ENCODE assay signal across 8 mouse cellular contexts in genomic region chr2:129908701-129909425, GRCm38 (mm10).
A peak's percentile ranks its signal among the peaks of the same experiment; 100 is the strongest.
DNase-seq lines count a peak whose midpoint lies in the region; ATAC-seq and TF ChIP-seq lines count a peak whose summit lies in the region.

No protein-coding gene starts in this region.

- H3K27me3 ChIP-seq in cerebellum, adult 2 months (ENCODE audit: control insufficient read depth, insufficient read depth, low read length), result no peaks in the 10 kb centered on the region
- H3K27me3 ChIP-seq in forebrain, embryonic 16.5 days (replicated peaks; ENCODE audit: control insufficient read depth, insufficient read depth, low read length), result no peaks in the 10 kb centered on the region
- H3K27me3 ChIP-seq in kidney, embryonic 15.5 days, result peaks cover 8% of the 10 kb centered on the region; the same call in 1 of the 2 replicates
- H3K27me3 ChIP-seq in limb, embryonic 13.5 days, result peaks cover 7% of the 10 kb centered on the region; the same call in 1 of the 2 replicates

- peaks cover 3% of the 10 kb centered on the region; the same call in 1 of the 2 replicates for H3K4me1 ChIP-seq in cerebellum, adult 2 months (ENCODE audit: control insufficient read depth, insufficient read depth, low read length)
- peaks cover 11% of the 10 kb centered on the region for H3K4me1 ChIP-seq in forebrain, embryonic 16.5 days (replicated peaks; ENCODE audit: control insufficient read depth, insufficient read depth, low read length)
- H3K4me1 ChIP-seq in kidney, embryonic 15.5 days, result peaks cover 21% of the 10 kb centered on the region
- peaks cover 27% of the 10 kb centered on the region for H3K4me1 ChIP-seq in limb, embryonic 13.5 days

- peak overlapping the region; percentile 71 for H3K4me3 ChIP-seq in cerebellum, adult 2 months (replicated peaks; ENCODE audit: insufficient read depth, low read depth, low read length)
- peak overlapping the region; percentile 50 for H3K4me3 ChIP-seq in forebrain, embryonic 16.5 days (replicated peaks; ENCODE audit: low read length)
- peak overlapping the region; percentile 33 for H3K4me3 ChIP-seq in kidney, embryonic 15.5 days (replicated peaks)
- H3K4me3 ChIP-seq in limb, embryonic 13.5 days, result peak overlapping the region; percentile 43

- peak overlapping the region; percentile 63 for H3K9ac ChIP-seq in forebrain, embryonic 16.5 days (replicated peaks; ENCODE audit: low read depth, low read length)
- no peak overlapping the region for H3K9ac ChIP-seq in kidney, embryonic 15.5 days
- peak overlapping the region; percentile 56 for H3K9ac ChIP-seq in limb, embryonic 13.5 days

- WGBS in cerebellum, adult 2 months, result 1% methylated on average over 28 of the region's 28 CpGs
- 1% methylated on average over 28 of the region's 28 CpGs for WGBS in forebrain, embryonic 16.5 days
- WGBS in kidney, embryonic 15.5 days, result 2% methylated on average over 28 of the region's 28 CpGs
- WGBS in limb, embryonic 13.5 days, result 3% methylated on average over 28 of the region's 28 CpGs

- peak overlapping the region; percentile 92 for H3K4me2 ChIP-seq in forebrain, embryonic 16.5 days (ENCODE audit: low read length)
- peak overlapping the region; percentile 59 for H3K4me2 ChIP-seq in kidney, embryonic 15.5 days
- H3K4me2 ChIP-seq in limb, embryonic 13.5 days (replicated peaks), result peak overlapping the region; percentile 72

- H3K9me3 ChIP-seq in forebrain, embryonic 16.5 days (ENCODE audit: control insufficient read depth, low read length), result no peaks in the 10 kb centered on the region
- H3K9me3 ChIP-seq in kidney, embryonic 15.5 days (replicated peaks), result no peaks in the 10 kb centered on the region
- H3K9me3 ChIP-seq in limb, embryonic 13.5 days, result no peaks in the 10 kb centered on the region

- peak; percentile 35 to 44 for DNase-seq in adrenal gland, postnatal 36 days
- DNase-seq in adrenal gland, adult 8-10 months, result no peak
- peak; percentile 52 to 62 for DNase-seq in cerebellum, adult 2 months
- DNase-seq in right cerebral cortex, postnatal 25 days, result peak; percentile 78

- no peak overlapping the region for H3K27ac ChIP-seq in cerebellum, adult 2 months (ENCODE audit: insufficient read depth, low read length)
- H3K27ac ChIP-seq in forebrain, embryonic 16.5 days (ENCODE audit: low read length), result peak overlapping the region; percentile 41
- no peak overlapping the region for H3K27ac ChIP-seq in kidney, embryonic 15.5 days
- H3K27ac ChIP-seq in limb, embryonic 13.5 days, result no peak overlapping the region

- TF ChIP-seq CTCF in cerebellum, adult 2 months (IDR thresholded peaks at IDR 0.05; ENCODE audit: borderline replicate concordance, insufficient read depth, low read depth, low read length), result no peak

- TF ChIP-seq POLR2A in cerebellum, adult 2 months (IDR thresholded peaks at IDR 0.05; ENCODE audit: borderline replicate concordance, insufficient read depth, low read length), result no peak

- ATAC-seq in forebrain, embryonic 16.5 days, result peak; percentile 95
- ATAC-seq in kidney, embryonic 15.5 days (replicated peaks; ENCODE audit: low FRiP score), result peak; percentile 66
- ATAC-seq in limb, embryonic 13.5 days (ENCODE audit: low FRiP score, low read depth), result peak; percentile 84
- ATAC-seq in CD4-positive, CD25-positive, alpha-beta regulatory T cell, adult 4 months, result no peak

- H3K36me3 ChIP-seq in forebrain, embryonic 16.5 days (ENCODE audit: control insufficient read depth, insufficient read depth), result no peaks in the 10 kb centered on the region
- H3K36me3 ChIP-seq in kidney, embryonic 15.5 days, result no peaks in the 10 kb centered on the region
- H3K36me3 ChIP-seq in limb, embryonic 13.5 days, result no peaks in the 10 kb centered on the region
